Mouse (Mus musculus) kidney, adult 9 months (tissue): ENCODE results near the gene Ppbp.
"Not testable (repeated sequence)": the region's sequence is repeated elsewhere in the genome, so short reads cannot be mapped to it uniquely, and the experiment has no call there.

Experiments used
- DNase-seq: peaks from one replicate; pipeline ENCODE4 v3.0.0; 2022

Gene Ppbp

GRCm38 (mm10) chr5:90788114-90788513 is 19.8 kb downstream of the Ppbp start:
- no peak for DNase-seq

GRCm38 (mm10) chr5:90789306-90790073 is 21.2 kb downstream of the Ppbp start:
- DNase-seq: peak; percentile 38

DNA sequence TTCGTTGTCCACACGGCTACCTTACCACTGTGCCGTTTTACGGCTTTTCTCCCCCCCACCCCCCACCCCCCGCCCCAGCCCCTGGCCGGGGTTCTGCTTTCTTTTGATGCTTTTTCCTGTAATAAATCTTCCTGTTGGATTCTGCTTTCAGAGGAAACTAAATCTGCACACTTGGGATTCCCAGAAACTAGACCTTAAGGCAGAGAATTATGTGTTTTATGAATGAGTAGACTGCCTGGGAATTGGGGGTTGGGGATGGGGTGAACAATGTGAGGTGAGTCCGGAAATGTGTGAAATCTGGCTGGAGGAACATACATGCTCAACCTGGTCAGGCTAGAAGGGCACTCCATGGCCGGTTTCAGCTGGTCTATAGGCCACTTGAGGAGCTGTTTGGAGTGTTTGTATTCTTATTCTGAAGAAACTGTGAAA is 21.8 kb downstream of the Ppbp start:
- DNase-seq: peak; percentile 5

DNA sequence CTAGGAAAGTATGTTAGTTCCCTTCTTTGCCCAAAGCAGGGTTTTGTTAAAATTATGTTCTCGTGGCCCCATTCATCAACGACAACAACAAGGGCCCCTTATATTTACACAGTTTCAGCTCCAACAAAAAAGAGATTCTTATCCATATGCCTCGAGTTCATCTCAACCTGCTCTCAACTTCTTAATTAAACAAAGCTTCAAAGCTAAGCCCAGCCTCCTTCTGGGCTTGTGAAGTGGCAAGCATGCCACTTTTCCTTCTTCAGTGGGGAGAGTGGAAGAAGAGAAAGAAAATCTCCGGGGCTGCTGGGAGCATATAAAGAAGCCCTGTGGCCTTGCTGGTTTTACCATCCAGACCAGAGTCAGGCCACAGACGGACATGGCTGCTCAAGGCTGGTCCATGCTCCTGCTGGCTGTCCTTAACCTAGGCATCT is 25.9 kb downstream of the Ppbp start, which contains the start of gene Cxcl15:
Cxcl15 (plus strand) TSS at position 340 of the 431 bp plus-strand sequence.
- DNase-seq: no peak

DNA sequence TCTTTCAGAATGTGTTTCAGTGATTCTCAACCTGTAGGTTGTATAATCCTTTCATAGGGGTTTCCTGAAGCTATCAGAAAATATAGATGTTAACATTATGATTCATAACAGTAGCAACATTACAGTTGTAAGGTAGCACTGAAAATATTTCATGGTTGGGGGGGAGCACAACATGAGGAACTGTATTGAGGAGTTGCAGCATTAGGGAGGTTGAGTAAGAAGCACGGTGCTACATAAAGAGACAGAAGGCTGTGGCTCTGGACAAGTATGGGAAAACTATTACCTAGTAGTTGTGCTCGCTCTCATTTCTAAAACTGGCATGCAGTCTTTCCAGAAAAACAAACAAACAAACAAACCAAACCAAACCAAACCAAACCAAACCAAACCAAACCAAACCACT is 27.1 kb downstream of the Ppbp start:
- not testable (repeated sequence) for DNase-seq

DNA sequence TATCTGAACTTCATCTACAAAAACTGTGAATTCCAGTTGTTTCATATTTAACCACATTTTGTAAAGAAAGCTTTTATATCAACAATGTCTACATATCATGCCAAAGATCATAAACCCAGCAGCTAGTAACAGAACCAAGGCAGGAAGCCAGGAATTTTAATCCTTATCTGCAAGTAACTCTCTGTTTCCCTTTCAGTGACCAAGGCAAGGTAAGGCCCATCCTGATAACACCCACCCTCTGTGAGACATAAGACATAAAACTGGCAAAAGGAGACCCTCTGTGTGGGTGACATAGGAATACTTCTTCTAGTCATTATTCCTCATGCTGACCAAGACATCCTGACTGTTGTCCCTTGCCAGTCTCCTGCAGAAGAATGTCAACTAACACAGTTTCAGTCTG is 36.3 kb downstream of the Ppbp start:
- DNase-seq: no peak

DNA sequence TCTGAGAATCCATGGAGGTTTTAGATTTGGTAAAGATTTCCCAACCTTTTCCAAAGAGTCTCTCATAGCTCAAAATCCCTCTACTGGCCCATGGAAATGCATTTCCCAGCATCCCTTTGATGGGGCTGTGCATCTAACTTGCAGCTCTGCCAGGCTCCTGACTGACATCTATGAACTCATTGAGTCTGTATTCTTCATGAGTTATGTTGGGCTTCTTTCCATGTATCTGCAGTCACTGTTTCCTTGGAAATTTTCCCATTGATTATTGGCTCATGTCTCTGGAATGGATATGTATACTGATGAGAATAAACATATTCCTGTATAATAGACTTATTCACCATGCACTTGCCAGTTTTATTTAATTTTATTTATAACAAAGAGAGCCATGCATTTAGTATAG is 37.7 kb downstream of the Ppbp start:
- DNase-seq: no peak

GRCm38 (mm10) chr5:90807176-90807950 is 39.0 kb downstream of the Ppbp start:
- DNase-seq: no peak
